Mouse (Mus musculus) ES-Bruce4 (cell line): Measurements from ENCODE around the gene Plekha1.

Experiments
- CTCF ChIP-seq: IDR thresholded peaks from one replicate; pipeline ENCODE4 v1.8.1; 2011; ENCODE audit warnings: low read depth, low read length
- EP300 ChIP-seq: IDR thresholded peaks from 2 replicates; pipeline ENCODE4 v1.6.1; 2011; ENCODE audit warnings: low read depth, low read length; ENCODE audit not compliant: insufficient read depth
- POLR2A ChIP-seq: IDR thresholded peaks from one replicate; pipeline ENCODE4 v1.8.1; 2011; ENCODE audit warnings: low read length; ENCODE audit not compliant: insufficient read depth

GRCm38 (mm10) chr7:130902929-130903328 lies 37.4 kb downstream of the Plekha1 start:
- TF ChIP-seq POLR2A (no peak), CTCF (no peak), EP300 (no peak)
